Mouse (Mus musculus) heart, adult 2 months (tissue): Measurements from ENCODE around the gene Zmiz1.

ENCODE experiments used
- CTCF ChIP-seq: fragments of 200-600 bp; IDR thresholded peaks from 2 replicates; pipeline ENCODE4 v1.8.1; 2022; ENCODE audit warnings: antibody characterized with exemption, mild to moderate bottlenecking, moderate library complexity
- EP300 ChIP-seq: fragments of 200-500 bp; IDR thresholded peaks from 2 replicates; pipeline ENCODE4 v1.6.1; 2011; ENCODE audit warnings: low read depth, low read length, control low read depth; ENCODE audit not compliant: insufficient read depth
- POLR2A ChIP-seq: fragments of 200-500 bp; IDR thresholded peaks from 2 replicates; pipeline ENCODE4 v1.6.1; 2011; ENCODE audit warnings: mild to moderate bottlenecking, low read depth, low read length, control low read depth; ENCODE audit not compliant: insufficient read depth

DNA sequence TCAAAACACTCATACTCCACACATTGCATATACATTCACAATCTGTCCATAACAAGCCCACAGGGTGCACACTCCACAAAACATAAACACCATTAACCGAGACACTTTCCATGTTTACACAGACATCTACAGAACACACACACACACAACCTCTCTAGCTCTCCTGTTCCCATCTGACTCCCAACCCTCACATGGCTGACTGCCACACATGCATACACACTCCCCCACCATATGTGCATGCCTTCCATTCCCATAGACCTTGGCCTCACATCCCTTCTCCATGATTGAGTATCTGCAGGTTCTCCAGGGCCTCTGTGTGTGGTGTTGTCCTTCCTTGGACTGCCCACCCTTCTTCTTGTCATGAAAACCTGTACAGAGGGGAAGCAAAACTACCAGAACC is 36.0 kb upstream of the Zmiz1 start:
- TF ChIP-seq CTCF = no peak
- TF ChIP-seq EP300 = no peak
- no peak for TF ChIP-seq POLR2A
